Mouse (Mus musculus) lung, postnatal 0 days (tissue): ENCODE measurements at regions not wholly inside any gene's neighbourhood (a gene's known extent, or its start where the extent isn't known, plus 50 kb on each side); places are given as distances from the start of the nearest gene placed in this dataset.

ENCODE experiments used
- CTCF ChIP-seq: IDR thresholded peaks from 2 replicates; pipeline ENCODE4 v1.5.1; 2016; ENCODE audit warnings: antibody characterized with exemption, mild to moderate bottlenecking
- EP300 ChIP-seq: IDR thresholded peaks from 2 replicates; pipeline ENCODE4 v1.6.1; 2016; ENCODE audit warnings: antibody characterized with exemption, mild to moderate bottlenecking, control low read depth

- TF ChIP-seq EP300 (no peak), CTCF (no peak)
These were observed 215.9 kb upstream of the Thsd7b start for GRCm38 (mm10) chr1:129057182-129057581.
